22 mouse cellular contexts compared by ENCODE assay signal in genomic region chr4:48087497-48087896, GRCm38 (mm10). TPM values are rescaled to one million over a fixed set of nuclear protein-coding genes. Genes with fewer than 3 reads are reported as not detected.
DNase-seq lines count a peak whose midpoint lies in the region; ATAC-seq and TF ChIP-seq lines count a peak whose summit lies in the region.
"Had no signal": no experiment of that assay in that cellular context is flagged by ENCODE, and none has a peak within 500 bp of the region (broad histone marks: within the 10 kb centered on the region; RNA-seq: fewer than 3 reads in every experiment).

No protein-coding gene starts in this region.

- no peaks in the 10 kb centered on the region for H3K9me3 ChIP-seq in midbrain, postnatal 0 days (ENCODE audit: low read length)
- H3K9me3 ChIP-seq in midbrain, embryonic 15.5 days = no peaks in the 10 kb centered on the region
- H3K9me3 ChIP-seq in liver, embryonic 14.5 days (ENCODE audit: control insufficient read depth, low read length) = no peaks in the 10 kb centered on the region
- no peaks in the 10 kb centered on the region for H3K9me3 ChIP-seq in kidney, embryonic 15.5 days (replicated peaks)
- H3K9me3 ChIP-seq in forebrain, embryonic 13.5 days (replicated peaks) = no peaks in the 10 kb centered on the region
- H3K9me3 ChIP-seq: embryonic facial prominence, embryonic 13.5 days; forebrain, embryonic 10.5 days; hindbrain, embryonic 15.5 days; limb, embryonic 15.5 days; neural tube, embryonic 13.5 days had no signal

- DNase-seq in midbrain, postnatal 0 days (ENCODE audit: low spot score) = no peak
- DNase-seq in c-Kit-negative CD71-positive TER-119-positive erythroid progenitor cells, embryonic 14.5 days (ENCODE audit: low read depth, low spot score) = peak; percentile 22
- DNase-seq in liver, embryonic 14.5 days (ENCODE audit: low read depth in 3 of 3, low spot score in 3 of 3) = peak; percentile 22 to 38 (median 34)
- DNase-seq: cerebellum, adult 8-10 months; gastrocnemius, postnatal 36 days; heart, postnatal 14 days; kidney, postnatal 25 days; layer of hippocampus, adult 9-11 months; lung, postnatal 10 days; spleen, adult 18-20 months had no signal

- no peak overlapping the region for H3K4me3 ChIP-seq in midbrain, postnatal 0 days (ENCODE audit: low read depth, low read length)
- H3K4me3 ChIP-seq in midbrain, embryonic 15.5 days = no peak overlapping the region
- no peak overlapping the region for H3K4me3 ChIP-seq in liver, embryonic 14.5 days (ENCODE audit: insufficient read depth in 1 of 2, low read depth in 2 of 2, low read length in 2 of 2)
- H3K4me3 ChIP-seq in kidney, embryonic 15.5 days (replicated peaks) = no peak overlapping the region
- no peak overlapping the region for H3K4me3 ChIP-seq in forebrain, embryonic 13.5 days
- H3K4me3 ChIP-seq: embryonic facial prominence, embryonic 13.5 days; forebrain, embryonic 10.5 days; hindbrain, embryonic 15.5 days; limb, embryonic 15.5 days; neural tube, embryonic 13.5 days had no signal

- no peak for TF ChIP-seq EP300 in liver, embryonic 14.5 days (IDR thresholded peaks at IDR 0.05; ENCODE audit: low read depth)

- no peak overlapping the region for H3K4me2 ChIP-seq in midbrain, postnatal 0 days (ENCODE audit: low read depth, low read length, poor library complexity, severe bottlenecking)
- H3K4me2 ChIP-seq in midbrain, embryonic 15.5 days = no peak overlapping the region
- H3K4me2 ChIP-seq in liver, embryonic 14.5 days (ENCODE audit: low read depth) = peak overlapping the region; percentile 11
- H3K4me2 ChIP-seq in kidney, embryonic 15.5 days = no peak overlapping the region
- no peak overlapping the region for H3K4me2 ChIP-seq in forebrain, embryonic 13.5 days
- H3K4me2 ChIP-seq: embryonic facial prominence, embryonic 13.5 days; heart, embryonic 11.5 days; hindbrain, embryonic 15.5 days; limb, embryonic 15.5 days; neural tube, embryonic 13.5 days had no signal

- H3K4me1 ChIP-seq in midbrain, postnatal 0 days (ENCODE audit: insufficient read depth, low read length) = no peaks in the 10 kb centered on the region
- H3K4me1 ChIP-seq in midbrain, embryonic 15.5 days = no peaks in the 10 kb centered on the region
- peaks cover 22 to 24% of the 10 kb centered on the region in 2 experiments for H3K4me1 ChIP-seq in liver, embryonic 14.5 days (replicated peaks; ENCODE audit: control insufficient read depth in 2 of 2, insufficient read depth in 2 of 2, low read length in 1 of 2)
- no peaks in the 10 kb centered on the region for H3K4me1 ChIP-seq in kidney, embryonic 15.5 days
- no peaks in the 10 kb centered on the region for H3K4me1 ChIP-seq in forebrain, embryonic 13.5 days
- H3K4me1 ChIP-seq: embryonic facial prominence, embryonic 13.5 days; forebrain, embryonic 10.5 days; hindbrain, embryonic 15.5 days; limb, embryonic 15.5 days; neural tube, embryonic 13.5 days had no signal

- no peak overlapping the region for H3K9ac ChIP-seq in midbrain, postnatal 0 days (replicated peaks; ENCODE audit: low read length, poor library complexity, severe bottlenecking)
- H3K9ac ChIP-seq in midbrain, embryonic 15.5 days = no peak overlapping the region
- no peak overlapping the region for H3K9ac ChIP-seq in liver, embryonic 14.5 days (replicated peaks)
- no peak overlapping the region for H3K9ac ChIP-seq in kidney, embryonic 15.5 days
- H3K9ac ChIP-seq in forebrain, embryonic 13.5 days = no peak overlapping the region
- H3K9ac ChIP-seq: embryonic facial prominence, embryonic 13.5 days; hindbrain, embryonic 15.5 days; limb, embryonic 15.5 days; neural tube, embryonic 13.5 days had no signal

- no peaks in the 10 kb centered on the region for H3K36me3 ChIP-seq in midbrain, postnatal 0 days (ENCODE audit: insufficient read depth, low read length)
- no peaks in the 10 kb centered on the region for H3K36me3 ChIP-seq in midbrain, embryonic 15.5 days (replicated peaks)
- no peaks in the 10 kb centered on the region for H3K36me3 ChIP-seq in liver, embryonic 14.5 days (replicated peaks; ENCODE audit: control insufficient read depth, insufficient read depth, low read depth)
- H3K36me3 ChIP-seq in kidney, embryonic 15.5 days = no peaks in the 10 kb centered on the region
- no peaks in the 10 kb centered on the region for H3K36me3 ChIP-seq in forebrain, embryonic 13.5 days (ENCODE audit: poor library complexity, severe bottlenecking)
- H3K36me3 ChIP-seq: embryonic facial prominence, embryonic 13.5 days; forebrain, embryonic 10.5 days; hindbrain, embryonic 15.5 days; limb, embryonic 15.5 days; neural tube, embryonic 13.5 days had no signal

- H3K27ac ChIP-seq in midbrain, postnatal 0 days (ENCODE audit: low read depth, low read length) = no peak overlapping the region
- H3K27ac ChIP-seq in midbrain, embryonic 15.5 days = no peak overlapping the region
- H3K27ac ChIP-seq in liver, embryonic 14.5 days = peak overlapping the region; percentile 39
- no peak overlapping the region for H3K27ac ChIP-seq in kidney, embryonic 15.5 days
- no peak overlapping the region for H3K27ac ChIP-seq in forebrain, embryonic 13.5 days
- H3K27ac ChIP-seq: embryonic facial prominence, embryonic 13.5 days; forebrain, embryonic 10.5 days; hindbrain, embryonic 15.5 days; limb, embryonic 15.5 days had no signal

- no peak for ATAC-seq in midbrain, postnatal 0 days (ENCODE audit: low FRiP score)
- no peak for ATAC-seq in midbrain, embryonic 15.5 days (replicated peaks)
- peak; percentile 62 for ATAC-seq in liver, embryonic 14.5 days (ENCODE audit: insufficient read depth)
- no peak for ATAC-seq in activated CD4-positive, CD25-positive, alpha-beta regulatory T cell, adult 4 months
- no peak for ATAC-seq in kidney, embryonic 15.5 days (replicated peaks; ENCODE audit: low FRiP score)
- no peak for ATAC-seq in forebrain, embryonic 13.5 days
- ATAC-seq: intestine, postnatal 0 days; Patski had no signal

- TF ChIP-seq CTCF in midbrain, postnatal 0 days (IDR thresholded peaks at IDR 0.05) = 0 out of 2 replicates have a peak, but pooled peaks have one; percentile 6
- TF ChIP-seq CTCF in liver, embryonic 14.5 days (IDR thresholded peaks at IDR 0.05; ENCODE audit: low read depth) = peak; percentile 71

- H3K27me3 ChIP-seq in midbrain, postnatal 0 days (ENCODE audit: insufficient read depth, low read length) = no peaks in the 10 kb centered on the region
- no peaks in the 10 kb centered on the region for H3K27me3 ChIP-seq in midbrain, embryonic 15.5 days (replicated peaks)
- H3K27me3 ChIP-seq in liver, embryonic 14.5 days (ENCODE audit: control insufficient read depth, insufficient read depth, low read length) = no peaks in the 10 kb centered on the region
- H3K27me3 ChIP-seq in kidney, embryonic 15.5 days = no peaks in the 10 kb centered on the region
- no peaks in the 10 kb centered on the region for H3K27me3 ChIP-seq in forebrain, embryonic 13.5 days
- H3K27me3 ChIP-seq: embryonic facial prominence, embryonic 13.5 days; hindbrain, embryonic 15.5 days; limb, embryonic 15.5 days; neural tube, embryonic 13.5 days had no signal

- 89% methylated on average over 6 of the region's 6 CpGs for WGBS in midbrain, postnatal 0 days
- WGBS in midbrain, embryonic 15.5 days = 85% methylated on average over 6 of the region's 6 CpGs
- WGBS in liver, embryonic 14.5 days (ENCODE audit: insufficient replicate concordance) = 49% methylated on average over 6 of the region's 6 CpGs
- 89% methylated on average over 6 of the region's 6 CpGs for WGBS in kidney, embryonic 15.5 days
- 89% methylated on average over 6 of the region's 6 CpGs for WGBS in forebrain, embryonic 13.5 days

RNA-seq across cellular contexts. Expression of gene Stx17, which starts 37.2 kb away (rescaled TPM):
- total RNA-seq in midbrain, postnatal 0 days (2014; rRNA removed) = 24.6 and 33.9 TPM in 2 replicates
- 26.8 and 27.8 TPM in 2 replicates for polyA plus RNA-seq in midbrain, postnatal 0 days (2015; fragmentation: Nextera tagmentation; extraction: Ambion mirVana)
- 22.2 and 23.0 TPM in 2 replicates for polyA plus RNA-seq in midbrain, embryonic 15.5 days (2015; fragmentation: Nextera tagmentation; extraction: Ambion mirVana)
- 4.6 and 6.4 TPM in 2 replicates for polyA plus RNA-seq in liver, embryonic 14.5 days (2012; rRNA removed)
- 15.3 and 18.9 TPM in 2 replicates for polyA plus RNA-seq in liver, embryonic 14.5 days (2014; fragmentation: Nextera tagmentation; extraction: Ambion mirVana)
- 10 to 100 TPM in 1 of 2 experiments, 1 to 10 TPM in 1; 9.8 to 11.0 TPM for polyA plus RNA-seq in activated CD4-positive, CD25-positive, alpha-beta regulatory T cell, adult 4 months (2017; shearing (Covaris generic))
- 23.6 and 23.8 TPM in 2 replicates for polyA plus RNA-seq in kidney, embryonic 15.5 days (2015; fragmentation: Nextera tagmentation; extraction: Ambion mirVana)
- polyA plus RNA-seq in forebrain, embryonic 13.5 days (2015; fragmentation: Nextera tagmentation; extraction: Ambion mirVana) = 20.0 and 22.7 TPM in 2 replicates

RNA-seq across cellular contexts. Expression of gene Nr4a3, which starts 42.5 kb away (rescaled TPM):
- 1.9 and 3.2 TPM in 2 replicates for total RNA-seq in midbrain, postnatal 0 days (2014; rRNA removed)
- polyA plus RNA-seq in midbrain, postnatal 0 days (2015; fragmentation: Nextera tagmentation; extraction: Ambion mirVana) = 0.36 and 0.95 TPM in 2 replicates
- polyA plus RNA-seq in midbrain, embryonic 15.5 days (2015; fragmentation: Nextera tagmentation; extraction: Ambion mirVana) = 1.3 and 1.4 TPM in 2 replicates
- polyA plus RNA-seq in liver, embryonic 14.5 days (2012; rRNA removed) = 0.01 TPM in 2 replicates
- polyA plus RNA-seq in liver, embryonic 14.5 days (2014; fragmentation: Nextera tagmentation; extraction: Ambion mirVana) = not detected in 2 replicates
- 1 to 10 TPM; 2.0 to 3.5 TPM for polyA plus RNA-seq in activated CD4-positive, CD25-positive, alpha-beta regulatory T cell, adult 4 months (2017; shearing (Covaris generic))
- 0.12 and 0.13 TPM in 2 replicates for polyA plus RNA-seq in kidney, embryonic 15.5 days (2015; fragmentation: Nextera tagmentation; extraction: Ambion mirVana)
- 1.7 and 1.9 TPM in 2 replicates for polyA plus RNA-seq in forebrain, embryonic 13.5 days (2015; fragmentation: Nextera tagmentation; extraction: Ambion mirVana)
